Mouse (Mus musculus): Measurements from ENCODE around the gene Rd3.

DNA sequence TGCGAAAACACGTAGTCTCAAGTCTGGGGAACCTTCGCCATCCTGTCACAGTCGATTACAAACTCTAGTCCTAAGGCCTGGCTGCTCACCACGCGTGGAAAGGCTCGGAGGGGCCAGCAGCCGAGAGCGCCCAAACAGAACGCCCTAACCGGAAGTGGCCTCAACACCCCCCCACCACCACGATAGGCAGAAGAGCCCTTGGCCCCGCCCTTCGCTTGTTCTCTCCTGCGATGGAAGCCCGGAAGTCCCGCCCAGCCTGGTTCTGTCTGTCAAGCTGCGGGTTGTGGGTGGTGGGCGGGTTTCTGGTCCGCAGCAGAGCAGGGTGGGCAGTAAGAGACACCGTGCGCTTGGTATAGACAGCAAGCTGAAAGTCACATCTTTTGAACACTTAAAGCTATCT is 12.8 kb downstream of the Rd3 start:
- TF ChIP-seq POLR2A (IDR thresholded peaks at IDR 0.05; ENCODE audit: low read depth, low read length) (peak; percentile 84), NELFE (IDR thresholded peaks at IDR 0.05; ENCODE audit: low read depth, low read length) (peak; percentile 87), RCOR1 (conservative IDR thresholded peaks at IDR 0.05; ENCODE audit: low read depth, low read length) (no peak), CTCF (conservative IDR thresholded peaks at IDR 0.05 in 1 of 2, IDR thresholded peaks at IDR 0.05 in 1 of 2; ENCODE audit: low read depth in 2 of 2, low read length in 2 of 2) (no peak), ZC3H11A (IDR thresholded peaks at IDR 0.05; ENCODE audit: low read depth, low read length) (no peak), MAX (IDR thresholded peaks at IDR 0.05; ENCODE audit: low read length) (peak; percentile 80)

Measured in CH12.LX (cell line).